Mouse (Mus musculus) adrenal gland, adult 2 months (tissue): ENCODE data around the gene Bpnt1. TPM values are rescaled to one million over a fixed set of nuclear protein-coding genes. Genes with fewer than 3 reads are reported as not detected.

ENCODE experiments used
- DNase-seq: peaks from one replicate; pipeline ENCODE4 v3.0.0; 2021
- microRNA-seq, 2 experiments: library from miRNA; unstranded; fragments of <30 nt; microRNA quantifications; one replicate each; pipeline ENCODE4 v1.2.0; 2021
- polyA plus RNA-seq: library from polyadenylated mRNA; depleted of rRNA; stranded (reverse); fragments of >200 nt; gene quantifications from 2 replicates; pipeline ENCODE4 v1.2.3, GENCODE M21; 2012; rRNA removed
- total RNA-seq, 2 experiments: library from RNA; stranded (reverse); gene quantifications; 2 replicates each; pipeline ENCODE4 v1.2.3; 2021

Bpnt1 gene
- total and polyA plus RNA-seq, 3 experiments, result 51.8 to 128 (median 104) TPM

DNA sequence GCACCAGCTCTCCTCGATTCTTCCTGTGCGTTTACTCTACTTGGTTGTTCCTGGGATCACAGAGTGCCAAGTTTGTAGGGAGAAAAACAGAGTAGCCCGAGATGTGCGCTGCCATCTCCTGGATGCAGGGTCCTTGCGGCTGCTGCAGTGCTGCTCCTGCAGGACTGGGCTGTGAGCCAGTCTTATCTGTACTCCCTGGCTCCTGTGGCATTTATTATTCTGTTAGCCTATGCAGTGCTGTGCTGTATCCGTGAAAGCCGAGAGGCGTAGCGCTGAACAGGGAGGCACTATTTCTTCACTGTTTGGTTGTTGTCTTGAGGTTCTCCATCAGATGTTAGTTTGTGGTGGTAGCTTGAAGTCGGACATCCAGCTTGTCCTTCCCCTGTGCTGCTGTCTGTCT lies 74.0 kb downstream of the Bpnt1 start:
- no peak for DNase-seq

Small RNA genes lying within 50 kb of the gene (microRNA-seq; reads per million reads assigned to microRNA genes)
- gene Mir194-1 (0.41 to 0.88 reads per million in 2 experiments), gene Mir215 (5.8 to 6.1 reads per million in 2 experiments)

Other genes starting within 250 kb of the Bpnt1 start
- 10 to 100 TPM; 50.5 to 52.8 TPM for gene Rab3gap2, start 128.0 kb upstream of the Bpnt1 start, total RNA-seq
- gene Rab3gap2, start 128.0 kb upstream of the Bpnt1 start, polyA plus RNA-seq, result 23.7 and 36.8 TPM in 2 replicates
- gene Iars2, start 2.8 kb upstream of the Bpnt1 start, total RNA-seq, result 10 to 100 TPM; 77.9 to 85.0 TPM
- gene Iars2, start 2.8 kb upstream of the Bpnt1 start, polyA plus RNA-seq, result 67.0 and 74.2 TPM in 2 replicates
- gene Eprs, start 30.9 kb downstream of the Bpnt1 start, total RNA-seq, result 100 to 1,000 TPM; 130 to 242 TPM
- 3.0 and 4.0 TPM in 2 replicates for gene Eprs, start 30.9 kb downstream of the Bpnt1 start, polyA plus RNA-seq
- gene Slc30a10, start 122.7 kb downstream of the Bpnt1 start, total RNA-seq, result under 1 TPM in 1 of 2 experiments, not detected in 1; 0.09 TPM
- not detected in 2 replicates for gene Slc30a10, start 122.7 kb downstream of the Bpnt1 start, polyA plus RNA-seq